Mouse (Mus musculus): ENCODE measurements around the gene Ap3s2.

DNA sequence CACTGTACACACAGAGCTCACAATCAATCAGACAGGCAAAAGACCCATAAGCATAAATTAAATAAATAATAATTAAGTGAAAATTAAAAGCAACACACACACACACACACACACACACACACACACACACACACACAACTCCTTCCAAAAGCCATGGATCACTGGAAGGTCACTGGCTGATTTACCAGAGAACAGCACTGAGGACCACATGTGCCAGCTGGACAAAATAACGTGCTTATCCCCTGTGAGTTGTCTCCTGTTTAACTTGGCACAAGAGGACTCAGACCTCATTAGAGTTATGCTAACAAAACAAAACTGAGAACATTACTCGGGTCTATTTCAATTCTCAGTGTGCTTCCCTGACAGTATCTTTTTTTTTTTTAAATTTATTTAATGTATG, 13.1 kb downstream of the Ap3s2 start:
- TF ChIP-seq CTCF (IDR thresholded peaks at IDR 0.05; ENCODE audit: low read depth) (no peak), EP300 (IDR thresholded peaks at IDR 0.05; ENCODE audit: low read depth) (no peak)
